Mouse (Mus musculus) kidney, adult 2 months (tissue): ENCODE measurements at regions not wholly inside any gene's neighbourhood (a gene's known extent, or its start where the extent isn't known, plus 50 kb on each side); places are given as distances from the start of the nearest gene placed in this dataset.

Experiments used
- CTCF ChIP-seq: fragments of 200-500 bp; conservative IDR thresholded peaks from 2 replicates; pipeline ENCODE4 v1.5.1; 2011; ENCODE audit warnings: low read depth, mild to moderate bottlenecking, control low read depth, low read length, moderate library complexity, mixed read lengths; ENCODE audit not compliant: insufficient read depth, insufficient read length
- POLR2A ChIP-seq: fragments of 200-500 bp; IDR thresholded peaks from one replicate; pipeline ENCODE4 v1.6.1; 2011; ENCODE audit warnings: low read depth, low read length, control low read depth

- no peak for TF ChIP-seq POLR2A
- no peak for TF ChIP-seq CTCF
Observed at GRCm38 (mm10) chr13:84757896-84758567, 431.2 kb upstream of the Ccnh start.
